Mouse (Mus musculus): ENCODE data around the gene Mindy3.
"Not testable (repeated sequence)": the region's sequence is repeated elsewhere in the genome, so short reads cannot be mapped to it uniquely, and the experiment has no call there.

Mindy3 gene

DNA sequence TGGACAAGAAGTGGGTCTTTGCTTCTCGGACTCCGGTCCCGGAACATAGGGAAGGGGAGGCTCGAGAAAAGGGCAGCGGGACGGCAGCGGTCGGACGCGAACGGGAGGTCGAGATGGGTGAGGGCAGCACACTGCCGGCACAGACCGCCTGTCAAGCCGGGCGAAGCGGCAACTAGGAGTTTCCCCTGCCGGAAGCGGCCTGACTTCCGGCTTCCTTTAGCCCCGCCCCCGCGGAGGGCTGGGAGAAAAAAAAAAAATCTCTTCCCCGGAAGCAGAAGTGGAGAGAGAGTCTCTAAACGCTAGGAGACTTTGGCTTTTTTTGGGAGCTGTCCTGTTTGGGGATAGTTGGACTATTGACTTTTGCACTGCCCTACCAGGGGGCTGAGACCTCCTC, at the start of gene Mindy3:
Gene Mindy3 (minus strand): TSS at position 209 of the 394 bp plus-strand sequence.
- DNase-seq = peak; percentile 87

DNA sequence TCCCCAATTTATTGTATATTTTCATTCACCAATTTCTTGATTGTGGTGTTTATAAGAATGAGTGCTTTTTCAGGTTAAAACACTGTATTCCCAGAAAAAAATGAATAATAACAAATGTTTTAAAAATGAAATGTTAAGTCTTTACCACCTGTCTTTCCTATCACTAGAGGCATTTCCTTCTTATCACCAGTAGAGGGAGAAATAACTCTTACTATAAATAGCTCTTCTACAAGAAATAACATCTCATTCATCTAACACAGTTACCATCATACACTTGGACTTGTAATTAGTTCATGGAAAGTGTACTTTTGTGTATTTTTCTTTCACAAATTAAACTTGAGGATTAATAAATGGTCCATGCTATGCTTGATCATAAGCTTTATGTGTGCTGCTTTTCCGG, 40.5 kb upstream of the Mindy3 start:
- DNase-seq = no peak

DNA sequence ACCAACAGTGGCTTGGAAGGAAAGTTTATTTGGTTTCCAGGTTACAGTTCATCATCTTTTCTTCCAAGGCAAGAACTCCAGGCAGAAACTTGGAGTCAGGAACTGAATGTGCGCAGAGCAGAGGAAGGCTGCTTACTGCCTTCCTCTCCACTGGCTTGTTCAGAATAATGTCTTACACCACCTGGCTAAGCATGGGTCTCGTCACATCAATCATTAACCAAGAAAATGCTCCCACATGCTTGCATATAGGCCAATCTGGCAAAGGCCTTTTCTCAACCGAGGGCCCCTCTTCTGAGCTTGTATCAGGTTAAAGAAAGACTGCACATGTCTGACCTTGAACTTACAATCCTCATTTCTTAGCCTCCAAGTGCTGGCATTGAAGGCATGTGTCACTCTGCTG, 30.8 kb upstream of the Mindy3 start:
- no peak for DNase-seq

DNA sequence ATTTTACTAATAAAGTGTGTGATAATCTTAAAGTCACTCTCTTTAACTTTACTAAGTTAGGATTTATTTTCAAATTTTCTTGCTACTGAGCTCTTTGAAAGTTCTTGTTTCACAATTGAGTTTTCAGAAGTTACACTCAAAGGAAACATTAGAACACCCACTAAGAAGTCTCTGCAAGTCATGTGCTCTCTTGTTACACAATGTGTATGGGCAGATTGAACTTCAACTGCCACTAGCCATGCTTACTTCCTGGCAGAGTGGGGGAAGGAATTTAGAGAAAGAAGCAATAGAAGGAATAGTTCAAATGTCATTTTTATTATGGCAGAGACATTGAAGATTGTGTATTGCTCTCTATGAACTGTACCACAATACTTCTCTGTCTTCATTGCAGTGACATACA, 20.9 kb upstream of the Mindy3 start:
- no peak for DNase-seq

DNA sequence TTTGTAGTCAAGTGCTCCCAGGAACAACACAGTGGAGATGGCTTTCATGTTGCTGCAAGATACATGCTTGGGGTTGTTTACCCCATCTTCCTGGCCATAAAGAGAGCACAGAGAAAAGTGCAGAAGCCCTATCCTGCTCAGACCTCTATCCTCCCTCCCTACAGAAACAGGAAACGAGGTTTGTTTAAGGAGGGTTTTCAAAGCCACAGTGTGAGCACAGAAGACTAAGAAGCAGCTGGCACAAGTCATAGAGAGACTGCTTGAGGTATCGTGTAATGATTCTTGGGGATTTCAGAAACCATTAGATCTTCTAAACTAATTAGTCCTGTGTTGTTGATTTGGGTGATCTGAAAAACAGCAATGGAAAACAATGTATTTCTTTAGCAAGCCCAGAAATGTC, 20.3 kb upstream of the Mindy3 start:
- DNase-seq = no peak

DNA sequence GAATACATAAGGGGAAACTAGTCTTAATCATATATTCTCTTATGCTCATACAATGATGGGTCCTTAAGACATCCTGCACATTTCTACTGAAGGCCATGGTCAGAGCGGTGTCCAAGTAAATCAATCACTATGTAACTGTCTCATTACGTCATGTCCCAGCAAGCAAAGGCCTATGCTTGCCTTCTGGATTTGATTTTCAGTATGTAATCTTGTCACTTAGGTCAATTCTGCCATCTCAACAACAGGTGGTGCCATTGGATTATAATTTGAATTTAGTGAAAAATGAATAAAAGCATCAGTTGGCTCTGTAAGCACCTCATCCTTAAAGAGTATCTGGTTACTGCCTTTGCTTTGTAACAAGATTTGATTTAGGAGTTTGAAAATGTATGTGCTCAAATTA, 18.9 kb upstream of the Mindy3 start:
- no peak for DNase-seq

DNA sequence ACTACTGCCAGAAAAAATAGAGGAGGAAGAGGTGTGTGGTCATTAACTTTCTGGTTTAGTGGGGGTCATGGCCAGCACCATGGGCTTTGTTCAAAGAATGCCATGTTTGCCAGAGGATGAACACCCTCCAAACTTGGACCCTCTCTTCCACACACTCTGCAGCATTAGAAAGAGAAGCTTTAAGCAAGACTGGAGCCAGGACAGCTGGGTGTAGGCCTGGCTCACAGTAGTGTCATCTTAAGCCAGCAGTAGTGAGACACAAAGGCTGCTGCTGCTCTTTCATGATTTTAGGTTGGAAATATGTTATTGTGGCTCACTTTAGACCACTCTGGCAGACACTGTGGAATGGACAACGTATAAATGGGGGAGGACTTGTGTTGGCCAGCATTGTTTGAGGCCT, 12.8 kb upstream of the Mindy3 start:
- DNase-seq = no peak

DNA sequence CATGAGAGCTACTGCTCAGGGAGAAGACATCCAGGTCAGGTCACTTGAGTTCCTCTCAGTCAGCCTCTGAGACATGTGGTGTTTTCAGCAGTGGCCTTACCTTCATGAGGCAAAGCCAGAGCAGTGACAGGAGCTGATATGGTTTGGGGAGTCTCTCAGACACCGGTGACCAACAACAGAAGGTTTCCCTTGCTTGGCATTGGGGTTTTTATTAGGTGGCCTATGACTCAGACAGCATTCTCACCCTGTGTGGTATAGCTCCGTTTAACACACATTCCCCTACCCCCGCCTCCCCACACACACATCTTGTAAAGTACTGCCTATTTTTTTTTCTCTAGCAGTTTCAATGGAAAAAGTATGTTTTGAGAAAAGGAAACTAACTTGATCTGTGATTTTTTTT, 5.1 kb upstream of the Mindy3 start:
- no peak for DNase-seq

DNA sequence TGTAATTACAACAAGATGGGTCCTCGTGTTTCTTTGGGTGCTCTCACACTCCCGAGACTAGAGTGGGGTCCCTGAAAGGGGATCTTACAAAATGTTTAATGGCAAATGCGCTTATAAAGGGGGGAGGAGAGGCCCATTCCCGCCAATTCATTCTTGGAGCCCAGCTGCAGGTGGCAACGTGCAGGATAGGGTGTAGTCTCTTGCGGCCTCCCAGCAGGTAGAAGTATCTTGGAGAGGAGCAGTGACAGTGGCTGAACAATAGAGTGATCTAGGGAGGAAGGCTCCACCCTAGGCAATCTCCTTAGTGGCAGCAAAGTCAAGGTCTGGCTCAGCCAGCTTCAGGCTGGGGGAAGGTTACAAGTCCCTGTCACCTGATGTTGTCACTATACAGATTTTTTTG, 4.2 kb upstream of the Mindy3 start:
- not testable (repeated sequence) for DNase-seq

DNA sequence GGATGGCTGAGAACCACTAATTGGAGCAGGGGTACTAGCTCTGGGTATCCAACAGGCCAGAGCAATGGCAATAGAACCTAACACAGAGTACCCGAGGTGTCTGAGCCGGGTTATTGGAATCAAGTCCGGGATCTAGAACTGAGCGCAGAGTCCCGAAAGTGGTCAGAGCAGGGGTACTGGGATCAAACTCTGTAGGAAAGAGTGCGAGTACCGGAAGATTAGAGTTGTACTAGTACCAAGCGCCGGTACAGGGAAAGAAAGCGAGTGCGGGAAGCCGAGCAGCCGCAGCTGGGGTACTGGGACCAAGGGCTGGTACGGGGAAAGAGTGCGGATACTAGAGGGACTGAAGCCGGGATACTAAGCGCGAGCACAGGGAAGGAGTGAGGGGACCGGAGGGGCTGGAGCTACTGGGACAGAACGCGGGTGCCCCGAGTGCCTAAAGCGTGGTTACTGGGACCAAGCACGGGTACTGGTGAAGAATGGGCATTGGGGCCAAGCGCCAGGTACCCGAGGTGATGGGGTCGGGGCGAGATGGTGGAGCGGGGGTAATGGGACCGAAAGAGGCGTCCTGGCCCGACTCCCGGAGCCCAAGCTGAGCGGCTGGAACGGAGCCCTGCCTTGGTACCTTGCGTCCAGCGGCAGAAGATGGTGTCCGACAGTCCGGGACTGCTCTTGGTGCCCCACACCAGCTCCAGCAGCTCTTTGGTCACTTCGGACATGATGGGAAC, 572 bp downstream of the Mindy3 start:
- DNase-seq = peak; percentile 47

DNA sequence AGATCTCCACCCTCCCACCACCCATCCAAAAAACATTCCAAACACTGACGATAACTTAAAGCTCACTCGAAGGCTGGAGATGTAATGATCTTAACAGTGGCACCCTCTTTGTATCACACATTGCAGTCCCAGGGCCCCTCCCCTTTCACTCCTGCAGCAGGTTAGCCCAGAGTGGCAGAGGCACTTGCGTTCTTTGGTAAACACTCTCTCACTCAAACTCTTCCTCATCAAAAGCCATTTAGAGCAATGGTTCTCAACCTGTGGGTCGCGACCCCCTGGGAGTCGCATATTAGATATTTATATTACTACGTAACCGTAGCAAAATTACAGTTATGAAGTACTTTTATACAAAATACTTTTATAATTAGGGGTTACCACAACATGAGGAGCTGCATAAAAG, 1.1 kb downstream of the Mindy3 start:
- no peak for DNase-seq

DNA sequence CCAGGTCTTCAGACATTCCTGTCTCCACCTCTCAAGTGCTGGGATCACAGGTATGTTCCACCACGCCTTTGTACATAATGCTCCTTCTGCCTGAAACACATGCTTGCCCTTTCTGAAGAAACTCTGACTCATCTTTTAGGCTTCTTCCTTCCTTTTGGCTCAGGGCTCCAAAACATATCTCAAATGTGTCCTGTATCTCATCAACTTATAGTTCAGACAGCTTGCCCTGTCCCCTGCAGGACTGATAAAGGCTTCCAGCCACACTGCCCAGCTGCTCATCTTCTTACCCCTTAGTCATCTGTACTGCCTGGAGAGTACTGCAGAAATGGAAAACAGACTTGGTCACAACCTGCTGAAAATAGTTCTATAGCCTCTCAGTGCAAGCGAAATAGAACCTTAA, 7.0 kb downstream of the Mindy3 start:
- DNase-seq = no peak

DNA sequence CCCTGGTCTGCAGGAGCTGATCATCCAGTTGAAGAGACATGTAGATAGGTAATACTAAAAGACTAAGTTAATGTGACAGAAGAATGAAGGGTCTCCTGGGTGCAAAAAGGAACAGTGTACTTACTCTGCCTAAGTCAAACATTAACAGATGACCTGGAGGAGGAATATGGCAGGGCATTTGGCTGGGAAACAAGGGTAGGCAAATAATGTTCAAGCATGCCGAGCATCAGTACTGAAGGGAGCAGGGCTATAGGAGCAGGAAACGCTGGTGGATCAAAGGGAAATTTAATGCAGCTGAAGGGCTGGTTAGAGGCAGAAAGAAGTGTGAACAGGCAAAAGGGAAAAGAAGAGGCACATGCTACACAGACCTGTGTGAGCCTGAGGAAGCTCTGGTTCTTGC, 8.1 kb downstream of the Mindy3 start:
- DNase-seq = no peak

DNA sequence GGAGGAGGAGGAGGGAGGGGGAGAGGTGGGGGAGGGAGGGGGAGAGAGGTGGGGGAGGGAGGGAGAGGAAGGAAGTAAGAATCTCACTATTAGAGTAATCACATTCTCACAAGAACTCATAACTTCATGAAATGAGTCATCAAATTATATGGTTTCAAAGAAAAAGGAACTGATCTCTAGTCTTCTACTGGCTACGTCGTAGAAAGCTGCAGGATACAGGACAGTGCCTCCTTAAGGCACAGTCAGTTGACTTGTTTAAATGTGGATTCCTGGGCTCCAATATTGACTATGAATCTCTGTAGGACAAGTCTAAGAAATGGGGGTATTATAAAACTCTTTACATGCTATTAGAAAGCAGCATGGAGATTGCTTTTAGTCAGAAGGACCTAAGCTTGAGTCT, 12.5 kb downstream of the Mindy3 start:
- no peak for DNase-seq

DNA sequence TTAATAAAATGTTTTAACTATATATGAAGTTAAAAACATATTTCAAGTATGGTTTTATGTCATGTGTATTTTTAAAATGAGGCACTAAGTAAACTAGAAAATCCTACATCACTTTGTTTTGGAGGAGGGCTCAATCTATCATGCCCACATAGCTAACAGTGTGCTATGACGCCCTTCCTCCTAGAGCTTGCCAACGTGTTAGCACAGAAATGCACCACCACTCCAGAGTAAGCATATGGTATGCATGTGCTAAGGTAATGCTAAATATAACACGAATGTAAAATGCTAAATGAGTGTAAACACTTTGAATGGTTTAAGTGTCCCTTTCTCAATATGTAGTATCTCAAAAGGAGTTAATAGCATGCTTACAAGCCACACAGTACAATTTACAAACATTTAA, 16.8 kb downstream of the Mindy3 start:
- no peak for DNase-seq

DNA sequence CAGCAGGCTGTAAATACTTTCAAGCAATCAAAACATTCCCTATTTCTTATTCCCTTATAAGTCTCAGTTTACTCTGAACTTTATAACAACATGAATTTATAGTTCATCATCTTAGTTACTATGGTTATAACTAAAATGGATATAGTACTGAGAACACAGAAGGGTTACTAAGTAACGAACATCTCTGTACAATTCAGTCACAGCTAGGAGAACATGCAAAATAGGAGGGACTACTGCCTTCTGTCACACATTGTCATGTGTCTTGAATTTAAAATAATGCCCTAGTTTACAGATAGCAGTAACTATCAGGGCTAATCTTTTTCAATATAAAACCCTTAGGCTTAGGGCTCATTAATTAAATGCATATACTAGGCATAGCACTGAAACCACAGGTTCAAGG, 18.1 kb downstream of the Mindy3 start:
- no peak for DNase-seq

DNA sequence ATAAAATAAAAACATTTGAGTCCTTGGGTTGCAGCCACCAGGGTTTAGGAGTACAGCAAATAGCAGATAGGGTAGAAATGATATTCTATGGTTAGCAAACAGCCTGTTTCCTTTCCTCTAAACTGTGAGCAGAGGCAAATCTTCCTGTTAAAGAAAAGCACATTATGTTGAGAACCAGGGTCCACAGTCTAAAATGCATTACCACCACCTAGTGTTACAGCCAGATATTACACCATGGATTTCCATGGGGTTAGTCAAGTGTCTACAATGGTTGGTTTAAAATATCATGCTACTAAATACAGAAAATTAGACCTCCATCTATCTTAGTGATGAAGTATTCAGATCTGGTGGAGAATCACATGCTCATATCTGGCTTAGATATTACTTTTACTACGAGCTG, 30.2 kb downstream of the Mindy3 start:
- no peak for DNase-seq

DNA sequence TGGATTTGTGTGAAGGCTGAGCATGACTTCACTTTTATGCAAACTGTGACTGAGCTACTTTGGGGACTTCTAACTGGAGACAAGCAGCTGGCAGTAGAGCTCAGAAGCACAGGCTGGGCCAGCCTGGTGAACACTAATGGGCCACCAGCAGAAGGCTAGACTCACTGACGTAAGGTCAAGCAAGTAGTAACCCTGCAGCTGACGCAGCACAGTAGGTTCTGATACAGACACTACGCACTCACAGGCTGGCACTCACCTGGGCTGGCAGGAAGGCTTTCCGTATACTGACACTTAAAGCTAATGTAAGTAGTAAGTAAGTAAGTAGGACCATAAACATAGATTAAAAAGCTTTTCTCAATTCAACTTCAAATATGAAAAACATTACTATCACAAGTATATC, 30.7 kb downstream of the Mindy3 start:
- DNase-seq = no peak

DNA sequence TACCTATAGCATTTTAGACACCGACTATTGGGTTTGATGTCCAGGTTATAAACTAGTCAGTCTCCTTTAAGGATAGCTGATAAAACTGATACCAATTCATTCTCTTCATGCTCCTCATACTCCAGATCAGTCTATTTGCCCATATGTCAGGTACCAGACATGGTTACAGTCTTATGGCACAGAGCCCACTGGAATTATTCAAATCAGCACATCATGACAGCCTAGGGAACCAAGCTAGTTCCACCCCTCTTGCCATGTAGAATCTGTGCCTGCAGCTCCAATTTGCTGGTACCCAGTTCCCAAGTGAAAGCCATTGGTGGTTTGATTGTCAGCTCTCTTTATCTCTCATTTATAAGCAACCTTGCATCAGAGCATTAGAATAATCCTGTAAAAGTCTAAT, 34.9 kb downstream of the Mindy3 start:
- DNase-seq = no peak

DNA sequence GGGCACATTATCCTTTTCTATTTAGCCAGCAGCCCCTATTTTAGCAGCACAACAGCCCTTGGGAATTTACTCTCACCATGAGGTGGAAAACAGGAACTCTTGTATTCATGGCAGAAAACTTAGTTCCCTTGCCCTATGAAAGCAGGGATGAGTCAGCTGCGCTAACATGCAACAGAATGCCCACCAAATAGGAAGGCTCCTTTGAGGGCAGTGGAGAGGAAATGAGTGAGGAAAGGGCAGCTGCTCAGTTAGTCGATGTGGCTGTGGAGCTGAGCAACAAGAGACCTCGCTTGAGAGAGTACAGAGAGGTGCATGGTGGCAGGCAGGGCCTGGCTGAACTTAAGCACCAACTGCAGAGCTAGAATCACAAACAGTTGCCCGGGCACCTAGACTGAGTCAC, 36.6 kb downstream of the Mindy3 start:
- DNase-seq = no peak

DNA sequence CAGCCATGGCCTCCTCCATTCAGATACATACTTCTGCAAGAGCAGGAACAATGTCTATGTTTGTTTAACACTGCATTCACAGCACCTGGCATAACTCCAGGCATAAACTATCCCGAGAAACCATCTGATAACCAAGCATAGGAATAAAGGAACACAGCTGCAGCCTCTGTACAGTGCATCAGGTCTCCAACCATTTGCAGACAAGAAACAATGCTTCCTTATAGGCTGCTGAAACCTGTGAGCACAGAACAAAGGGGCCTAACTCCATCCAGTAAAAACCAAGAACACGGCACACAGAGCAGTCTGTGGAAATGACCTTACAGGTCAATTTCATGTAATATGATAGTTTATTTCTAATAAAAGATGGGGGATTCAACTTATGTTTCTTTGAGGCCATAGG, 39.0 kb downstream of the Mindy3 start:
- no peak for DNase-seq

DNA sequence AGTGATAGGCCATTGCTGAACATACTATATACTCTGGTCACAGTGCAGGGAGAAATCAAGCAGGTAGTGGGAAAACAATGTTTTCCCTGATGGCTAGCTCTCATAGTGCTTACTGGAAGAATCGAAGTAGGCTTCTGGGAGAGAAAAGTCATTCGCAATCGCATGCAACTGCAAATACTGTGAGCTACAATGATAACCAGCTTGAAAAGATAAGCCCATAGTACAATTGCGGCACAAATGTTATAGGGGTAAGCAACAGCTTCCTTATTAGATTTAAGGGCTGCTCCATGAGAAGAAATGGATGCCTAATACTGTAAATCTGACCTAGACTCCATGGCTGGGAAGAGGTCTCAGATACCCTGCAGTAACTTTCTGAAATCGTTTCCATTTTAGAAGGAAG, 40.7 kb downstream of the Mindy3 start:
- no peak for DNase-seq

DNA sequence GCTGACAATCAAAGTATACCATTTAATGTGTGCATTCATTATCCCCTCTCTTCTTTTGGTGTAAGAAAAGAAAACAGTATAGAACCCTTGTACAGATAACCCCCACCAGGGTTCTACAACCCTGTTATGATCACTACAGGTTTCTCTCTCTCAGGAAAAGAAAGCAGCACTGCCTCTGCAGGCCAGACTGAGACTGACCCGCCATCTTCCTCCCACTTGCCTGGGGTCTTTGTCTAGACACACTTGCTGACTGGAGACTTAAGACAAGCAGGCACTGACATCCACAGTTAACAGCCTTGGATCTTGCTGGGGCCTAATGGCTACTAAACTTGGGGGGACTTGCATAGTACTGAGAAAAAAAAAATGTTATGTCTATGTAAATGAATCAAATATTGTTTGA, 42.2 kb downstream of the Mindy3 start:
- no peak for DNase-seq

DNA sequence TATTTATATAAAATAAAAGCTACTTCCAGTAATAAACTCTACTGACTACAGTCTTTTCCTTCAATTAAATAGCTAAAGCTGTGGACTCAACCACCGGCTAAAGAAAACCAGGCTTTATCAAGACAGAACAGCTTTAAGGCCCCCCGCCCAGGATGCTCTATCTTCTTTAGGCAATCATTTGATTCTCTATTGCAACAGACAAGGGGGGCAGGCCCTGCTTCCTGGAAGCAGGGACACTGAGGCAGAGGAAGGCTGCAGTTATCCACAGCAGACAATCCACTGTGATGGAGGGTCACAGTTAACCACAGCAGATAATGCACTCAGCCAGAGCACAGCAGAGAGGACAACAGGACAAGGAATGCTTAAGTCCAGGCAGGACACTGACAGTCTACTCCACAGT, 46.4 kb downstream of the Mindy3 start:
- DNase-seq = no peak

DNA sequence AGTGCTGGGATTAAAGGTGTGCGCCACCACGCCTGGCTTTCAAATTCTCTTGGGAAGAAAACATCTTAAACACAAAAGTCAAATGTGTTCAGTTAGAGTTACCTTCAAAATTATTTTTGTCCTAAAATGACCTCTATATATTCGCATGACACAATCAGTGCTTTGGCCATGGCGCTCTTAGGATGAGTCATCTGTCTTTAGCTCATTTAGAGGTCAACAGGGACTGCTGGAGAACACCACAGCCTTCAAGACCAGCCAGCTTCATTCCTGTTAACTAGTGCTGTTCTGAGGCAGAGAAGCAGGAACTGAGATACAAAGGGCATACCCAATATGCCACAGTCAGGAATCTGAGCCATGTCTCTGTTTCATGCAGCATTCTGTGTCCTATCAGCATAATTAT, 47.9 kb downstream of the Mindy3 start:
- DNase-seq = no peak

DNA sequence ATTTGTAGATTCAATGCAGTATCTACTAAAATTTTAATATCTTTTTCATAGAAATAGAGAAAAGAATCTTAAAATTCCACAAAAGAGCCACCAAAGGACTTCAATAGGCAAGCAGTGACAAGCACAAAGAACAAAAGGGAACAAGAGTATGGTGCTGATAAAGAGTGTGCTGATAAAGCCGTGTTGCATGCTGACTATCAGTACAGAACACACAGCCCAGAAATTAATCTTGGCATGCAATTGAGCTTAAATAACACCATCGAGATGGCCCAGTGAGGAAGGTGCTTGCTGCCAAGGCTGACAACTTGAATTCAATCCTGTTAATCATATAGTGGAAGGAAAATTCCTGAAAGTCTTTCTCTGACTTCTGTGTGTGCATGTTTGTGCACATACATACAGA, 50.8 kb downstream of the Mindy3 start:
- DNase-seq = no peak

Measured in right cerebral cortex, postnatal 25 days (tissue).